Mouse (Mus musculus): ENCODE results near the gene Hoxb2. TPM values are rescaled to one million over a fixed set of nuclear protein-coding genes. Genes with fewer than 3 reads are reported as not detected.

The Hoxb2 gene
- polyA plus RNA-seq, 1 experiment from 2014 or later: 23.1 TPM

DNA sequence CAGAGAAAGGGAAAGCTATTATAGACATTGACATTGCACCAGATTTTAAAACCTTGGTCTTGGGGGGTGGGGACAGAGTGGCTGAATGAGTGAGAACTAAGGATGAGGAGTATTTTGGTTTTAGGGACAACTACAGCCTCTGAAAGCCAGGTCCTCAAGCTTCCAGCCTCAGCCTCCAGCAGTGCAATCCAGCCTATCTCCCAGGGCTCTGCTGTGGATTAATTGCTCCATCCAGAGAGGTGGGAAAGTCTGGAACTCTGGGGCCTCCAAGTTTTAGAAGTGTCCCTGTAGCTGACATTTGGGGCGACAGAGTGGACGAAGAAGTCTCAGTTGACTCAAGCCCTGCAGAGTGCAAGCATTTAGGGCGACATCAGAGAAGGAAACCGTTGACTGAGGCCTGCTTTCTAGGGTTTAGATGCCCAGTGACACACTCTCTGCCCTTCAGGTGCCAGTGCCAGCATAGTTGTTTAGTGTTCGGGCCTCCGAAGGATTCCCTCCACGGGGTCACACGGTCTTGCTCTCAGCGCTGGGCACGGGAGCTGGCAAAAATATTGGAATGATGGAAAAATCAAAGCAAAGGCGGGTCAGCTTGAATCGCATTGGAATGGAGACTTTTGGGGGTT lies 36.4 kb upstream of the Hoxb2 start:
- 19% methylated on average over 12 of the region's 12 CpGs for WGBS
- Histone ChIP-seq H3K9me3 (ENCODE audit: control insufficient read depth, low read depth, low read length) (no peaks in the 10 kb centered on the region), H3K4me2 (replicated peaks; ENCODE audit: low read depth, low read length) (peak overlapping the region; percentile 95), H3K36me3 (ENCODE audit: control insufficient read depth, insufficient read depth, low read length) (no peaks in the 10 kb centered on the region), H3K27me3 (ENCODE audit: control insufficient read depth, insufficient read depth, low read length) (no peaks in the 10 kb centered on the region), H3K9ac (replicated peaks; ENCODE audit: low read depth, low read length) (peak overlapping the region; percentile 63), H3K27ac (ENCODE audit: low read length) (peak overlapping the region; percentile 100), H3K4me3 (ENCODE audit: low read depth, low read length) (peak overlapping the region; percentile 70), H3K4me1 (ENCODE audit: control insufficient read depth, insufficient read depth, low read length) (peaks cover 25% of the 10 kb centered on the region)
- ATAC-seq (ENCODE audit: insufficient number of reproducible peaks, insufficient read depth, low FRiP score, low read depth): no peak

DNA sequence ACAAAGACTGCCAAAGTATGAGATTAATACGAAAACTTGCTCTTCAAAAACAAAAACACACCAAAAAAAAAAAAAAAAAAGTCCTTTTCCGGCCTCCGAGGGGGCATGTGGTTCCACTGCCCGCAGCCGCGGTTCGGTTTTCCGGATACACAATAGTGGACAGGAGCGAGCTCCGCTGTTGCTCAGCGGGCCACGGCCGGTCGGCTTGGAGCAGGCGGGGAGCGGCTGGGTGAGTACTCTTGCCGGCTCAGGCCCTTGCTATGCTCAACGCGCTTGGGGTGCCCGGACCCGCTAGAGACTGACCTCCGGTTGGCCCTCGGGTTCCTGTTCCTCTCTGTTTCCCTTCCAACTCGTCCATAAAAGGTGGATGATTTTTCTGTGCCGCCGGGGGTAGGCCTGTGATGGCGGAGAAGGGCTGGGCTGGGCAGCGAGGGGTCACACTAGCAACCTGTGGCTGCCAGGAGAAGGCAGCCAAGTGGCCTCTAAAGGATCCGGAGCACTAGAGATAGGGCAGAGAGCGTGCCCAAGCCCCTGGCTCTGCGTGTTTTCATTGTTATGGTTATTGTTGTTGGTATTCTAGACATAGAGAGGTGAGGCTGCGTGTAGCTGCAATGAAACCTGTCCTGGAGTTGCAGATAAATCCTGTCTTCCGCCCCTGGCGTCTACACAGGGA lies 35.5 kb upstream of the Hoxb2 start:
- ATAC-seq (ENCODE audit: insufficient number of reproducible peaks, insufficient read depth, low FRiP score, low read depth): no peak
- Histone ChIP-seq H3K4me1 (ENCODE audit: control insufficient read depth, insufficient read depth, low read length) (peaks cover 25% of the 10 kb centered on the region), H3K9me3 (ENCODE audit: control insufficient read depth, low read depth, low read length) (no peaks in the 10 kb centered on the region), H3K9ac (replicated peaks; ENCODE audit: low read depth, low read length) (peak overlapping the region; percentile 63), H3K36me3 (ENCODE audit: control insufficient read depth, insufficient read depth, low read length) (no peaks in the 10 kb centered on the region), H3K27me3 (ENCODE audit: control insufficient read depth, insufficient read depth, low read length) (no peaks in the 10 kb centered on the region), H3K27ac (ENCODE audit: low read length) (peak overlapping the region; percentile 100), H3K4me2 (replicated peaks; ENCODE audit: low read depth, low read length) (peak overlapping the region; percentile 95), H3K4me3 (ENCODE audit: low read depth, low read length) (peak overlapping the region; percentile 70)
- WGBS: 3% methylated on average over 34 of the region's 34 CpGs

DNA sequence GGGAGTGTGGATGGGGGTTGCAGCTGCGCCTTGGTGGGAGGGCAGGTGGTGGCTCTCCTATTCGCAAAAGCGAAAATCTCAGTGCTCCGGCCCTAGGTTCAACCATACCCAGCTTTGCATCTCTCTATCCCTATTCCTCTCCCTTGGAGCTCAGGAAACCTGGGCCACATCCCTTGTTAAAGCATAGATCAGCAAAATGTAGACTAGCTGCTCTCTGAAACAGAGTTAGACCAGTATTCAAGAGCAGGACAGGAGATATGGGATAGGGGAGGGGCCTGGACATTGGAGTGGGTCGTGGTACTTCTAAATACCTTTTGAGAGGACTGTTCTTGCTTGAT lies 35.0 kb upstream of the Hoxb2 start:
- Histone ChIP-seq H3K4me3 (ENCODE audit: low read depth, low read length) (peak overlapping the region; percentile 70), H3K9me3 (ENCODE audit: control insufficient read depth, low read depth, low read length) (no peaks in the 10 kb centered on the region), H3K4me2 (replicated peaks; ENCODE audit: low read depth, low read length) (peak overlapping the region; percentile 95), H3K9ac (replicated peaks; ENCODE audit: low read depth, low read length) (peak overlapping the region; percentile 63), H3K4me1 (ENCODE audit: control insufficient read depth, insufficient read depth, low read length) (peaks cover 25% of the 10 kb centered on the region), H3K27me3 (ENCODE audit: control insufficient read depth, insufficient read depth, low read length) (no peaks in the 10 kb centered on the region), H3K36me3 (ENCODE audit: control insufficient read depth, insufficient read depth, low read length) (no peaks in the 10 kb centered on the region; the same call in 1 of the 2 replicates), H3K27ac (ENCODE audit: low read length) (peak overlapping the region; percentile 100)
- WGBS: 22% methylated on average over 5 of the region's 5 CpGs
- no peak for ATAC-seq (ENCODE audit: insufficient number of reproducible peaks, insufficient read depth, low FRiP score, low read depth)

DNA sequence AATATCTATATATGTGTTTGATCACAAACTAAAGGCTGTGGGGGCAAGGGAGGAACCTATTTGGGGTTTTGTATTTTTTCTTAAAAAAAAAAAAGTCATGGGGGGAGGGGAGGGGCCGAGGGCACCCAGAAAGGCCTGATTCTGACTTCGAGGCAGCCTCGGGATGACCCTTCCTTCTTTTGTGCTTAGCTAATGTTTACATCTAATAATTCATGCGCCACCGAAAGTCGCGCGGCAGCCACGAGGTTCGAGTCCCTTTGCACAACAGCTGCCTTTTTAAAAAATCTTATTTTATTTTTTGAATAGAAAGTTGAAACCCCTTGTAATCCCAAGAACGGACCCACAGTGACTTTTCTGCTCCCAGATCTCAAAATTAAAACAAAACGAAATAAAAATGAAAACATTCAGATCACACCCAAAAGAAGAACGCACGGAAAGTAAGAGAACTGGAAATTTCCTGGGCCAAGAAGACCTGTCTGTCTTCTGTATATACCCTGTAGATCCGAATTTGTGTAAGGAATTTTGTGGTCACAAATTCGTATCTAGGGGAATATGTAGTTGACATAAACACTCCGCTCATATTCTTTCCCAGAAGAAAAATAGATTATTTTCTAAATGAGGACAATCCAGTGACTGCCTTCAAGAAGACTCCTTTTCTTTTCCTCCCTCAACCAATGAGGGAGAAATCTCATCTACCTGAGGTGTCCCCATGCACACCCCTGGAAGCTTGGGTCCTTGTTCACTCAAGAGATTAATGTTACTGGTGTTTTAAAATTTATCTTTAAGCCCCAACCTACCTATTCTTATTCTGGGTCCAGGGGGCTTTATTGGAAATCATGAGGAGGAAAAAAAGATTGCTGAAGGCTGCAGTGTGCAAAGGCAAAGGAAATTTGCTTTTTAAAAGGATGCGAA lies 33.4 kb upstream of the Hoxb2 start:
- ATAC-seq (ENCODE audit: insufficient number of reproducible peaks, insufficient read depth, low FRiP score, low read depth): no peak
- H3K9me3 ChIP-seq (ENCODE audit: control insufficient read depth, low read depth, low read length): no peaks in the 10 kb centered on the region
- H3K9ac ChIP-seq (replicated peaks; ENCODE audit: low read depth, low read length): peak overlapping the region; percentile 62
- H3K27ac ChIP-seq (ENCODE audit: low read length): peak overlapping the region; percentile 100
- peak overlapping the region; percentile 95 for H3K4me2 ChIP-seq (replicated peaks; ENCODE audit: low read depth, low read length)
- peaks cover 25% of the 10 kb centered on the region for H3K4me1 ChIP-seq (ENCODE audit: control insufficient read depth, insufficient read depth, low read length)
- WGBS: 15% methylated on average over 18 of the region's 18 CpGs
- peaks cover 3% of the 10 kb centered on the region; the same call in 1 of the 2 replicates for H3K36me3 ChIP-seq (ENCODE audit: control insufficient read depth, insufficient read depth, low read length)
- peak overlapping the region; percentile 70 for H3K4me3 ChIP-seq (ENCODE audit: low read depth, low read length)
- no peaks in the 10 kb centered on the region for H3K27me3 ChIP-seq (ENCODE audit: control insufficient read depth, insufficient read depth, low read length)

DNA sequence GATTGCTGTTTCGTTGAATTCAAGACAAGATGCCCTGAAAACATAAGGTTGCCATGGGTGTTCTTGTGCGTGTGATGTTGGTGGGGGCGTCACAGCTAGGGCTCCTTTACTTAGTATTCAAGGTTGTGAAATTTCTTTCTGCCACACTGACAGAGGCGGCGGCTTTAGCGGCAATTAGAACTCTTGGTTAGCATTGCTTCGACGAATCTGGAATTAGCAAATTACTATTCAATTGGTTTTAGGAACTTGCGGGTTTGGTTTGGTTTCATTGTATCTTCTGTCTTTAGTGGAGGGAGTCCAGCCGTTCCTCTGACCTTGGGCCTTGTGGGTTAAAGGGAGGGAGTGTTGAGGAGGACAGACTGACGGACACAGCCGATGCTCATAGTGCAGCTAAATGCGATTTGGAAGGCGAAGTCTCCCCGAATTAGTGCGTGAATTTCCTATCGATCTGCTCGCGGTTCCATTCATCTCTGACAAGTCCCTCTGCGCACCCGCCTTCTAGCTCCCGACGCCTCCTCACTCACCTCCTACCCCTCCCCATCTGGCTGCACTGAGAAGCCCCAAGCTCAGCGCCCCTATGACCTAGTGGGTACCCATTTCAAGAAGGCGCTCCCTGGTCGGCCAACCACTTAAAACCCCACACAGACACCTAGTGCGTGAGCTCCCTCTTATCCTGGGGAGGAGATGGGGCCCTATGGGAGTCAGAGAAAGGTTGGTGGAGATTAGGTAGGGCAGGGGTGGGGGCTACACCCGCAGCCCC lies 32.5 kb upstream of the Hoxb2 start, which contains the start of gene Hoxb4:
TSS of gene Hoxb4 (plus strand) at position 660 of the 760 bp plus-strand sequence.
- peak within 1 kb of the TSS; percentile 95 for H3K4me2 ChIP-seq (replicated peaks; ENCODE audit: low read depth, low read length)
- peak within 1 kb of the TSS; percentile 96 for H3K9ac ChIP-seq (replicated peaks; ENCODE audit: low read depth, low read length)
- ATAC-seq (ENCODE audit: insufficient number of reproducible peaks, insufficient read depth, low FRiP score, low read depth): peak; percentile 11; the same call in 1 of the 2 replicates
- 7% methylated on average over 28 of the region's 28 CpGs for whole genome bisulfite sequencing
- H3K9me3 ChIP-seq (ENCODE audit: control insufficient read depth, low read depth, low read length): no peaks in the 10 kb centered on the region
- H3K27me3 ChIP-seq (ENCODE audit: control insufficient read depth, insufficient read depth, low read length): no peaks in the 10 kb centered on the region
- H3K4me3 ChIP-seq (ENCODE audit: low read depth, low read length): peak within 1 kb of the TSS; percentile 70
- H3K27ac ChIP-seq (ENCODE audit: low read length): peak within 1 kb of the TSS; percentile 100
- peaks cover 3% of the 10 kb centered on the region; the same call in 1 of the 2 replicates for H3K36me3 ChIP-seq (ENCODE audit: control insufficient read depth, insufficient read depth, low read length)
- peaks cover 28% of the 10 kb centered on the region for H3K4me1 ChIP-seq (ENCODE audit: control insufficient read depth, insufficient read depth, low read length)

DNA sequence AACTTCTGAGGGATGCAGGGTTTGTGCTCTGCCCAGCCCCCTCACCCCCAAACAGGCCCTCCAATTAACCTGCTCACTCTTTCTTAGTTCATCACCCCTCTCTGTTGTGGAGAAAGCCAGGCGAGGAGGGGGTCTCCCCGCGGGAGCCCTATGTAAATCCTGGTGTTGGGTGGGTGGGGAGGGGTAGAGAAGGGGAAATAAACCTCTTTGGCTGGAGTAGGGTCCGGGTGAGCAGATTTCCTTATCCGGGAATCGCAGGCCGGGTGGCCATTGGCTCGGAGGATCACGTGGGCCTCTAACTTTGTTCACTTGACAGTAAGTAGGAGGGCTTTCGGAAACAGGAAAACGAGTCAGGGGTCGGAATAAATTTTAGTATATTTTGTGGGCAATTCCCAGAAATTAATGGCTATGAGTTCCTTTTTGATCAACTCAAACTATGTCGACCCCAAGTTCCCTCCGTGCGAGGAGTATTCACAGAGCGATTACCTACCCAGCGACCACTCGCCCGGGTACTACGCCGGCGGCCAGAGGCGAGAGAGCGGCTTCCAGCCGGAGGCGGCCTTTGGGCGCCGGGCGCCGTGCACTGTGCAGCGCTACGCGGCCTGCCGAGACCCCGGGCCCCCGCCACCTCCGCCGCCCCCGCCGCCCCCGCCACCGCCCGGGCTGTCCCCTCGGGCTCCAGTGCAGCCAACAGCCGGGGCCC lies 31.8 kb upstream of the Hoxb2 start:
- H3K9ac ChIP-seq (replicated peaks; ENCODE audit: low read depth, low read length): peak overlapping the region; percentile 96
- WGBS: under 1% methylated on average over 39 of the region's 45 CpGs

DNA sequence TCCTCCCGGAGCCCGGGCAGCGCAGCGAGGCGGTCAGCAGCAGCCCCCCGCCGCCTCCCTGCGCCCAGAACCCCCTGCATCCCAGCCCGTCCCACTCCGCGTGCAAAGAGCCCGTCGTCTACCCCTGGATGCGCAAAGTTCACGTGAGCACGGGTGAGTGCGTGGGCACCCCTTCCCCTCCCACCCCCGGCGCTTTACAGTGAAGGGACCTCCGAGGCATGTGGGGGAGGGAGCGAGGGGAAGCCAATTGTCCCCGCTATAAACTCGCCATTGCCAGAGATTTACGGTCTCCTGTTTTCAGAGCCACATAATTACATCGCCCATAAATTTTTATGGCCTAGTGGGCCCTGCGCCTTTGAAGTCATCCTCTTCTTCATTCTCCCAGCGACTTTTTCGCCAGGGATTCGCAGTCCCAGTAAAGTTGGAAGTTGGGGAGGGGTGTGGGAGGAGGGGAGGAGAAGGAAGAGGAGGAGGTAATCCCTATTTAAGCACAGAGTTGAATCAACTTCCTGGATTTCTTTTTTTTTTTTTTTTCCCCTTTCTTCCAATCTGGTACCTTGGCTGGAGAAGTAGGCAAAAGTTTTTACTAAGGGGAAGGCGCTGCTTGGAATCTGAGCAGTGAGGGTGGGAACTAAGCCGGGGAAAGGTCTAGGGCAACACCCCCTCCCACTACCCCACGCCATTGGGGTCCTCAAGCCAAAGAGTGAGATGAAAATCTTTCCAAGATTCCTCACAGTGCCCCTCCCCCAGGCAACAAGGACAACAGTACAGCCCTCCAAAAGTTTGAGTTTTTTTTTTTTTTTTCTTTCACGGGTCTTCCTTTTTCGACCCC lies 31.0 kb upstream of the Hoxb2 start:
- Histone ChIP-seq H3K4me3 (ENCODE audit: low read depth, low read length) (peak overlapping the region; percentile 70), H3K9me3 (ENCODE audit: control insufficient read depth, low read depth, low read length) (no peaks in the 10 kb centered on the region), H3K4me1 (ENCODE audit: control insufficient read depth, insufficient read depth, low read length) (peaks cover 16% of the 10 kb centered on the region), H3K4me2 (replicated peaks; ENCODE audit: low read depth, low read length) (peak overlapping the region; percentile 95), H3K36me3 (ENCODE audit: control insufficient read depth, insufficient read depth, low read length) (peaks cover 3% of the 10 kb centered on the region; the same call in 1 of the 2 replicates), H3K27ac (ENCODE audit: low read length) (peak overlapping the region; percentile 100), H3K27me3 (ENCODE audit: control insufficient read depth, insufficient read depth, low read length) (no peaks in the 10 kb centered on the region), H3K9ac (replicated peaks; ENCODE audit: low read depth, low read length) (peak overlapping the region; percentile 96)
- ATAC-seq (ENCODE audit: insufficient number of reproducible peaks, insufficient read depth, low FRiP score, low read depth): no peak; the same call in 1 of the 2 replicates
- WGBS: under 1% methylated on average over 25 of the region's 34 CpGs

More for the DNA sequence above, 31.8 kb upstream of the Hoxb2 start:
- Histone ChIP-seq H3K4me3 (ENCODE audit: low read depth, low read length) (peak overlapping the region; percentile 70), H3K27me3 (ENCODE audit: control insufficient read depth, insufficient read depth, low read length) (no peaks in the 10 kb centered on the region), H3K9me3 (ENCODE audit: control insufficient read depth, low read depth, low read length) (no peaks in the 10 kb centered on the region), H3K27ac (ENCODE audit: low read length) (peak overlapping the region; percentile 100), H3K4me2 (replicated peaks; ENCODE audit: low read depth, low read length) (peak overlapping the region; percentile 95), H3K36me3 (ENCODE audit: control insufficient read depth, insufficient read depth, low read length) (peaks cover 3% of the 10 kb centered on the region; the same call in 1 of the 2 replicates), H3K4me1 (ENCODE audit: control insufficient read depth, insufficient read depth, low read length) (peaks cover 22% of the 10 kb centered on the region)
- peak; percentile 85 for ATAC-seq (ENCODE audit: insufficient number of reproducible peaks, insufficient read depth, low FRiP score, low read depth)
